Mouse (Mus musculus): ENCODE results near the gene Crocc2. TPM values are rescaled to one million over a fixed set of nuclear protein-coding genes. Genes with fewer than 3 reads are reported as not detected.

The Crocc2 gene
- polyA plus RNA-seq, 1 experiment from 2014 or later: 0.10 TPM

DNA sequence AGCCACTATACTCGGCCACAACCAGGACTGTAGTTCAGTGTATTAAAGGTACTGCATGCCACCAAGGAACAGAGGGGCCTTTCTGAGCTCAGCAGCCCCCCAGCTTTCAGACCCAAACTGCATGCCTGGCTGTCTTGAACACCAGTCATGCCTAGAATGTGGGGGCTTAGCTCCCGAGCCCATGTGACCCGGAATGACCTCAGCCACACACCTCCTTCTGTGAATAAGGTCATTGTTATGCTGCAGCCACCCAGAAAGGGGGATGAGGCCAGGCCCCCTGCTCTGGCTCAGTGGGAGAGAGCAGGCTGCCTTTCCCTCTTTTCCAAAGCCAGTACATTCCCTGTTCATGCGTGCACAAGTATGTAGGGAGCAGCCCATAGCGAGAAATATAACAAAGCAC lies 46.1 kb downstream of the Crocc2 start:
- no peak for DNase-seq (ENCODE audit: low spot score)

DNA sequence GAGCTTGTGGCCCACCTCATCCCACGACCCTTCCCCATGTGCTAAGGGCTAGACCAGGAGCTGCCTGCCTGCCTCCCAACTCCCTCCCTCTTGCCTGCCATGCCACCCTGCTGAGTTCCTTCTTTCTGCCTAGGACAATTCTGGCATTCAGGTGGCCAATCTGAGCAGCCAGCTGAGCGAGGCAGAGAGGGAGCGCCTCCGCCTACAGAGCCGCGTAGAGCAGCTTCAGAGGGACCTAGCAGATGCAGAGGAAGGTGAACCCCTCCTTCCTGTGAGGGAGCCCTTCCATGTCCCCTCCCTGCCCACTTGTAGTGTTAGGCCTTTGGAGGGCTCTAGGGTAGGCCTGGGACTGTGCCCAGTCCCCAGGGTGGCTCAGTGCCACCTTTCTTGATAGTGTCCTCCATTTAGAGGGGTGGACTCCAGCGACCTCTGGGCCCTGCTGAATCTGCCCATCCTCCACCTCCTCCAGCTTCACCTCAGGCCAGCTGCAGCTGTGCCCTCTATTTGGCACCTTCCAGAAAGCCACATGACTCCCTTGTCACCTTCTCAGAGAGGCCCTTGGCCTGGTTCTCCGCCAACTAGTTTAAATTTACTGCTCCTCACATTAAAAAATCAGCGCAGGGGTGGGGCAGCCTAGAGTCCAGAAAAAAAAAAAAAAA lies 48.4 kb downstream of the Crocc2 start:
- DNase-seq (ENCODE audit: low spot score): no peak

DNA sequence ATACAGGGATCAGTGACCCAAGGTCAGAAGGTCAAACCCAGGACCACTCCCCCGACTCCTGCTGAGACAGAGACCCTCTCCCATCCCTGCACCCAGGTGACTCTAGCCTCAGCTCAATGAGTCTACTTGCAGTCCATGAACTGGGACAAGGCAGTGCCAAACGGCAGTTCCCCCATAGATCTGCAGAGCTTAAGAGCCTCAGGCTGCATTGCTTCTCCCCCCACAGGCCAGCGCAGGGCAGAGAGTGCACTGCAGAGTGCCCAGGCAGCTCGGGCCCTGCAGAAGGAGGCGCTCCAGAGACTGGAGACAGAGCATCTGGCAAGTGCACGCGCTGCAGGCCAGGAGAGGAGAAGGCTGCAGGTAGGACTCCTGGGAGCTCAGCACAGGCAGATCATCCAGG lies 49.0 kb downstream of the Crocc2 start:
- DNase-seq (ENCODE audit: low spot score): no peak

DNA sequence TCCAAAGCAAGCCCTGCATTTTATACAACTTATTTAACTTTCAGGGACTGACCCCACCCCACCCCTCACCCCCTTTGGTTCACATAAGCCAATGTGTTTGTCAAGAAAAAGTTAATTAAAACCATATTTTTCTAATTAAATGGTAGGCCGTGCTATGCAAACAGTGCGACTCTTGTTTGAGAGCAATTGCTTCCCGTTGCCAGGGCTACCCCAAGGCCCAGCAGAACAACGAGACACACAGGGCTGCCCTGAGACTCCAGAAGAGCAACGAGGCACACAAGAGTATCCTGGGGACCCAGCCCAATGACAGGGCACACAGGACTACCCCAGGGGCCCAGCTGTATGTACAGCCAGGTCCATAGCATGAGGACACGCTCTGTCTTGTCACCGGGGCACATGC lies 52.3 kb downstream of the Crocc2 start:
- DNase-seq (ENCODE audit: low spot score): no peak

DNA sequence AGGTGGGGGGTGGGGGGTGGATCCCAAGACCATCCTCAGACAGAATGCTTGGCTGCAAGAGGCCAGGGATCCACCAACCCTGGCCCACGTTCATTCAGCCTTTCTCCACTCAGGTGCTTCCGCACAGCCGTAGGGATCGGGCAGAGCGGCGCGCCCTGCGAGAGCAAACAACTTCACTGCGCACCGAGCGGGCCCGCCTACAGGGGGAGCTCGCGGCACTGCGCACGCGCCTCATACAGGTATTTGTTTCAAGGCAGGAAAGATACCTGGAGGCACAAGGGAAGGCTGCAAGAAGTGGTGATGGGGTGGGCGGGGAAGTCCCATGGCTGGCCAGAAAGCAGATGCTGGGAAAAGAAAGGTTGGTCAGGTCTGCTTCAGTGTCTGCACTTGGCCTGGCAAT lies 55.4 kb downstream of the Crocc2 start:
- peak; percentile 35 for DNase-seq (ENCODE audit: low spot score)

DNA sequence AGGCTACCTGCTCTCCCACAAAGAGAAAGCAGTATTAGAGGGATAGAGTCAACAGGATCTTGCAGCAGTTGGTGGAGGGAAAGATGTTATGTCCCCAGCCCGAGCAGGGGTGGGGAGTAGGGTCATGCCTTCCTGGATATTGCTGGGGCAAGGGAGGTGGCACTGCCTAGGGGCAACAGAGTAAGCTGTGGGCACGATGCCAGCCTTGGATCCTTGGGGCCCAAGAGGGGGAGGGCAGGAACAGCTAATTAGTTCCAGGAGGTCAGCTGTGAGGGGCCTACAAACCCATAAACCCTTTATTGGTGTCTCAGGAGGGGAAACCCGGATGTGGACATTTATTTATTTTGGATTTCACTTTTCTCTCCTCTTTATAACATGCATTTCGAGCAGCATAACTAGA lies 56.7 kb downstream of the Crocc2 start:
- DNase-seq (ENCODE audit: low spot score): no peak

DNA sequence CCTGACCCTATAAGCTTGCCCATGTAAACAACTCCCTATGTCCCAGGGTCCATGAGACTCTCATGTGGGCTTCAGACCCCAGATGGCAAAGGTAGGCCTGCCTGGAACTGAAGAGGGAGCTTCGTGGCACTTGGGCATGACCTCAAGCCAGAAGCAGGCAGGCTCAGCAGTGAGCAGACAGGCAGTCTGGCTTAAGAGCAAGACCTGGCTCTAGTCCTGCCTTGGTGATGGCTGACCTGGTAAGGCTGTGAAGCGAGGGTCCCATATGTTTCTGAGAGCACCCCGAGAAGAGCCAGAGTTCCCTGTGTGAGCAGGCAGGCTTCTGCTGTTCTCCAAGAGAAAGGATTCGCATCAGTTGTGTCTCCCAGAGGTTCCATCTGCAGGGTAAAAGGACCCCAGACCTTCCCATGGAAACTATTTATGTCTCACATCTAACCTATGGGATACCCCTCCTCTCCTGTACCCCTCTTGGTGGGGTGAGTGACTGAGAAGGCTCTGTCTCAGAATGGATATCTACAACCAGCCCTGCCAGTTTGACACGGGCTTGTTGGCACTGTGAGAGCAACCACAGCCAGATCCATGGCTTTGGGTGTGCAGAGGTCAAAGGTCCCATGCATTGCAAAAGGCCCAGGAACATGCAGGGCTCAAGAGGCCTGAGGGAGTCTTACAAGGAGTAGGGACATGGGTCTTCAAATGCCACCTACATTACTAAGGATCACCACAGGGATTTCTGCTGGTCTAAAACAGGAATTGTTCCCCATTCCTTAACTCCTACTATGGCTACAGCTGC lies 57.4 kb downstream of the Crocc2 start:
- DNase-seq (ENCODE audit: low spot score): no peak

DNA sequence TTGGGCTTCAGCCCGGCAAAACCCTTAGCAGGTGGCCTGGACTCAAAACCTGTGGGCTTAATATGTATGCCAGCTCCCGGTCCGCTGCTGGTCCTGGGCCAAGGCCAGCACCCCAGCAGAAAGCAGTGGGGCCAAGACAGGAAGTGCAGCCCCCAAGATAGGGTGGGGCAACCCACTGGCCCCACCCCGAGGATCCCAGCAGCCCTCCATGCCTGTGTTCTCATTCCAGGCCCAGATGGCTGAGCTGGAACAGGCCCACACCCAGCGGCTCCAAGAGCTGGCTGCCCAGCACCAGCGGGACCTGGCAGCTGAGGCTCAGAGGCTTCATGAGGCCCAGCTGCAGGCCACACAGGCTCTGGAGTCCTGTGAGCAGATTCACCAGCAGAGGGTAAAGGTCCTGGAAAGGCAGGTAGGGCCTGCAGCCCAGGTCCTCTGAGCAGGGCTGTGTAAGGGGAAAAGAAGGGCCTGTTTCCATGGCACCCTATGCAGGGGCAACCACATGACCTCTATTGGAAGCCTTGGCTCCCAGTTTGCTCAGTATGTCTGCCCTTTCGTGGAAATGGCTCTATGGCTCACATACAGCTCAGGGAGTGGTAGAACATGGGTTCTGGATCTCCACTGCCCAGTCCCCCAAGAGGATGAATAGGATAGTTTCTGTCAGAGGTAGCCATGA lies 58.9 kb downstream of the Crocc2 start:
- DNase-seq (ENCODE audit: low spot score): no peak

DNA sequence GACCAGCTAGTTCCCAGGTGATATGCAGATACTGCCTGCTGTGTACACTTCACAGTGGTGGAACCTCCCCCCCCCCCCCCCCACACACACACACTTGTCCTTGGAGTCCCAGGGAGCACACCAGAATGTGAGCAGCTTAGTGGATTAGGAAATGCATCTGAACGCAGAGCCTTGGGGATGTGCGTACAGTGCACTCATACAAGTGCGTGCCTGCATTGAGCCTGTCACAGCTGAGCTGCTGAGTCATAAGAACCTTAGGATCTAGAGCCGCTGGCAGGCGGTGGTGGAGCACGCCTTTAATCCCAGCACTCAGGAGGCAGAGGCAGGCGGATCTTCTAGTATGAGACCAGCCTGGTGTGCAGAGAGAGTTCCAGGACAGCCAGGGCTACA lies 59.4 kb downstream of the Crocc2 start:
- no peak for DNase-seq (ENCODE audit: low spot score)

DNA sequence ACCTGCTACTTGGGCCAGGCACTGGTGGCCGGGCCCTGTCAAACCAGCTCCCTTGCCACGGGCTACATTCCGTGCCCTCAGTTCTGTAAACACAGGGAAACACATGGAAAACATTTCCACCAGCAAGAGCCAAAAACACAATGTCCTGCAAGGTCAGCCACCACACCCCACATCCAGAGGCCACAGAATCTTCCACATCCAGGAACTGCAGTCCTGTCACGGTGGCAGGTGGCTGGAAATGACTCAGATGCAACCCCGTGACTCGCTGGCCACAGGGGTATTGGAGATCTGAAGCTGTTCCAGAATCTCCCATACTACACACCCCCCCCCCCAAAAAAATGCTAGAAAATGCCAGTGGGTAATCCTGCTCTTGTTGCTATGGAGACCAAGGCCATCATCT lies 60.7 kb downstream of the Crocc2 start:
- no peak for DNase-seq (ENCODE audit: low spot score)

DNA sequence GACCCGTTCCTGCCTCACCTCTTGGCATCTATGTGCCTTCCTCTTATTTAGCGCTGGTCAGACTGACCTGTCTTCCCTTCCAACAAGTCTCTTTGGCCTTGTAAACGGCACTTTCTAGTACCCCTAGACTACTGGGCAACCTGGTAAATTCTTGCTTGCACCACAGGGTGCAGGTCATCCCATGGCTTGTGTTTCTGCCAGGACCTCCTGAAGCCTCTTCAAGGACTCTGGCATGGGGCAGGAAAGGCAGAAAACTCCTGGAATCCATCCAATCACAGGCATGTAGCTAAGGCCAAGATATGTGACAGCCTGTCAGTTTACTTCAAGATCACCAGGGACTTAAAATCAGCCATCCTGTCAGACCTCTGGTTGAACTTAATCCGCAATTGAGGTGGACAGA lies 61.1 kb downstream of the Crocc2 start:
- DNase-seq (ENCODE audit: low spot score): no peak

DNA sequence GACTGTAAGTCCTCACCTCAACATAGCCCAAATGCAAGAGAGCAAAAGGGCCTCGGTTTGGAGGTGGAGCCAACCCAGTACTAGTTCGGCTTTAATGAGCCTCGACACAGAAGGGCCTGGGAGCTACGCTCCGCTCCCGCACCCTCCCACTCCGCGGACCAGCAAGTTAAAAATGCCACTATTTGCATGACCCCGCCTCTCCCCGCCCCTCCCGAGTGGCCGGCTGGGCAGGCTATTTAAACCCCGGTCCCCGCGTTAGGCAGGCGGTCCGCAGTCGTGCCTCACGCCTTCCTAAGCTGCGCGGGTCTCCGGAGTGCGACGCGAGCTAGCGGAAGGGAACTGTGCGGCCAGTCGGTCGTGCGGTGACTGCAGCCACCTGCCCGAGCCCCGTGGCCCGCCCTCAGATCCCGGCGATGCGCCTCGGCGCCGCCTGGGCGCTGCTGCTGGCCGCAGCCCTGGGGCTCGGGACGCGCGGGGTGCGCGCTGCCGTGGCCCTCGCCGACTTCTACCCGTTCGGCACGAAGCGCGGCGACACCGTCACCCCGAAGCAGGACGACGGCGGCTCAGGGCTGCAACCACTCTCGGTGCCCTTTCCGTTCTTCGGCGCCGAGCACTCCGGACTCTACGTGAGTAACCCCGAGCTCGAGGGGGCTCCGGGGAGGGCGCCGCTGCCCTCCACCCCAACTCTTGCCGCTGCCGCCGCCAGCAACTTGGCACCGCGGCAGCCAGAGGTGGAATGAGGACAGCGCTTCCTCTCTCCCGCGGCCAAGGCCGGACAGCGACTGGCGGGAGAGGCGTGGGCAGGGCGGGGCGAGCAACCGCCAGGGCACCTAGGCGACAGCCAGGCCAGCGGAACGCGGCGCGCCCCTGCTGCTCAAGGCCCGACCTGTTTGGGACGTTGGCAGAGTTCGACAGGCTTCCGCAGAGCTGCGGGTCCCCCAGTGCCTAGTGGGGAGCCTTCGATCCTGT lies 67.3 kb downstream of the Crocc2 start, which contains the start of gene Sned1:
Sned1 (plus strand) TSS at position 266 of the 969 bp plus-strand sequence.
- DNase-seq (ENCODE audit: low spot score): no peak

DNA sequence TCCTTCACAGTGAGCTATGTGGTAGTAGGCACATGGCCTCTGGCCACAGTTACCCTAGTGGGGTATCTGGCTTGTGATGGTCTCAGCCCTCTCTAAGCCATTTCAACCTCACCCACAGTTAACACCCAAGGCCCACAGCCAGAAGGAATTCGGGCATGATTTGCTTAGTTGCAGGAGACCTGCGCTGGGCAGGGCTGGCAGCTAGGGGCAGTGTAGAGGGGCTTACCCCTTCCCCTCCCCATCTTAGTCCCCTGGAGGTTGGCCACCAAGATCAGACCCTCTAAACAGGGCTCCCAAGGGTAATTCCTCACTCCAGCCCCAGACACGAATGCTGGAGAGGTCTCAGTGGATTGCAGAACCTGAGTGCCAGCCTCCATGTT lies 68.0 kb downstream of the Crocc2 start:
- DNase-seq (ENCODE audit: low spot score): no peak

DNA sequence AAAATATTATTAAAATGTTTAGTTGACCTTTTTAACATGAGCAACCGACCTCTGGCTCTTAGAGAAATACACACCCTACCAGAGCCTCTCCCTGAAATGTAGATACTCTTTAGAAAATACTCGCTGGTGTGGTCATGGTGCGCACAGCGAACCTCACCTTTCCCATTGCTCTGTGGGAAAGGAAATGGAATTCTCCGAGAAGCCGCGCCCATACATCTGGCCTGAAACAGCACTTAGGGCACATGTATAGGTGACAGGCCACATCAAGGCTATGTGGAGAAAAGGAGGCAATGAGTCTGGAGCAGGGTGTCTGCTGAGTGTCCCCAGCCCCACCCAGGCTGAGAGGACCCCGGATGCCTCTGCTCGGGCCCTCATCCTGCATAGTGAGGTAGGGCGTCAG lies 69.2 kb downstream of the Crocc2 start:
- DNase-seq (ENCODE audit: low spot score): no peak

DNA sequence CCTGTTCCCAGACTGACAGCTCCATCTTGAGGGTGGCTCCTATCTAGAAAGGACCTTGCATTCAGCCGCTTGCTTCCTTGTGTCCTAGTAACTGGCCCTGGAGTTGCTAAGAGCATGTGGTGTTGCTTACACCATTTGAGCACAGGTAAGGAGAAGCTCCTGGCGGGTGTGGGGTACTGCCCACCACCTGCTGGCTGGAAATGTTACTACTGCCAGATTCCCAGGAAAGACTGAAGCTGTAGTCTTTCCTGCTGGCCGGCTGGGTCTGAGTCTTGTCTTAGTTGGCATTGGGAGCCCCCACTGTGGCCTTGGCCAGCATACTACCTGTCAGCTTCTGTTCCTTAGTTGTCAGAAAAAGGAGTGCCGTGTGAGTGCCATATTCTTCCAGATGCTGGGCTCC lies 69.7 kb downstream of the Crocc2 start:
- DNase-seq (ENCODE audit: low spot score): no peak

DNA sequence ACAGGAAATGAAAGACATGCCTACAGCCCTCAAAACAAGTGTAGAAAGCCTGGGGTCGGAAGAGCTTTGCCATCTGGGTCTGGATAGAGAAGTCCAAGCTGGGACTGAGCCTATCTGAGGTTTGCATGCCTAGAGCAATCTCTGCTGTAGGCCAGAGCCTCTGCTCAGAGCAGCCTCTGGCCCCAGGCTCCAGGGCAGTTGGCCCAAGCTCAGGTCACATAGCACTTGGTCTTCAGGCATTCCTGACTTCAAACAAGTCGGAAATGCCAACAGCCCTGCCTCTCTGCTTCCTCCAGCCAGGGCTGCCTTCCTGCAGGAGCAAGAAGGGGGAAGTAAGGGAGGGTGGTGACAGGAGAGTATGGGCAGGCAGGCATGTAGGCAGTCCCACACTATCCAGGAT lies 77.4 kb downstream of the Crocc2 start:
- DNase-seq (ENCODE audit: low spot score): no peak

DNA sequence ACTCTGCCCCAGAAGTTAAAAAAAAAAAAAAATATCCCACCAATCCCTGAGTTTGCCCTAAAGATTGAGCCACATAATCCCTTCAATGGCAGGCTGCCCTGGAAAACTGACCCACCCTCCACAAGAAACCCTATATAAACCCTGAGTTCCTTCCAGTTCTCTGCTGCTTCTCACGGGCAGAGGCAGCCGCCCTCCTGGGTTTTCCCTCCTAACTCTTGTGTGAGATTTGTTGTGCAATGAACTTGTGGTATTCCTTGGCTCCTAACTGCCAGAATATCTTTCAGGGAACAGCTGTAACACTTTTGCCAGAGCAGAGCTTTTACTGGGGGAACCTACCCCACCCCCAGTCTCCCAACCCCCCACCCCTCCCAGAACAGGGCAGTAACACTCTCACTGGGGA lies 84.1 kb downstream of the Crocc2 start:
- no peak for DNase-seq (ENCODE audit: low spot score)

DNA sequence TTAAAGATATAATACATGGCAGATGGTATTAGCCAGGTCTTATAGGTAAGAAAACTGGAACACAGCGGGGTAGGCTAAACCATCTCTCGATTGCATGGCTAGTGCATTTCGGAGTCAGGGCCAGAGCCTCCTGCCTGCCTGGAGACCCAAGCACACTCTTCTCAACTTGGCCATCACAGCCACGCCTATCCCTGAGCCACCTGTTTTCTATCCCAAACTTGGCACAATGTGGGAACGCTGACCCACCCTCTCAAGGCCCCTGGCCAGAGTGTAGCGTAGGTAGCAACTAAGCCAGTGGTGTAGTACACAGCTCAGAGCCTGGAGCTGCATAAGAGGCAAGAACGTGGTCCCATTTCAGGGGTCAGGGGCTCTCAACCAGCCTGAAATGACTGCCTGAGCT lies 87.2 kb downstream of the Crocc2 start:
- DNase-seq (ENCODE audit: low spot score): no peak

DNA sequence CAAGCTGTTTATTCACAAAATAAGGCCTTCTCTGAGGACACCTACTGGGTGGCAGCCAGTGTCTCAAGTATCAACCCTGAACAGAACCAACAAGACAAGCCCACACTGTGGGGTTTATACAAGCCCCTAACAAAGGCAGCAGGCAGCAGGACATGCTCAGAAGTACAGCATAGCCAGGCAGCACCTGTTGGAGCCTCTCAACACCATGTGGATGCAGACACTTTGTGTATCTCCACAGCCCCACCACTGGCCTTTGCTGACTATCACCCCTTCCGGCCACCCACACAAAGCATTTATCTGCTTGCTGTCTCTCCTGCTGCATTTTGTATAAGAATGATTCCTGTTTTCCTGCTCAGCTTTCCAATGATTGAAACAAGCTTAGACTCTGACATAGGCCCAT lies 89.0 kb downstream of the Crocc2 start:
- DNase-seq (ENCODE audit: low spot score): no peak

DNA sequence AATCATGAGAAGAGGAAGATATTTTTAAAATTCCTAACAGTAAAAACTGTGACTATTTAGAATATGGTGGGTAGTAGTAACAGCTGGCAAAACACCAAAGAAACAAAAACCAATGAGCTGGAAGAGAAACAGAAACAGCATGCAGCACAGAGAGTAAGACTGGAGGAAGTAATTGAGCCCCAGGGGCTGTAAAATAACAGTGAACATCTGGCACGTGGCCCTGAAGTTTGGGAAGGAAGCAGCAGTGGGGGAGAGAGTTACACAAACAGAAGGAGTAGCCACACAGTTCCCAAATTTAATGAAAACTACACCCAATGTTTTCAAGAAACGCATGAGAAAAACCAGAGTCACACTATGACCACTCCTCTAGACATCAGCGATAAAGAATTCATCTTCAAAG lies 98.7 kb downstream of the Crocc2 start:
- DNase-seq (ENCODE audit: low spot score): no peak

DNA sequence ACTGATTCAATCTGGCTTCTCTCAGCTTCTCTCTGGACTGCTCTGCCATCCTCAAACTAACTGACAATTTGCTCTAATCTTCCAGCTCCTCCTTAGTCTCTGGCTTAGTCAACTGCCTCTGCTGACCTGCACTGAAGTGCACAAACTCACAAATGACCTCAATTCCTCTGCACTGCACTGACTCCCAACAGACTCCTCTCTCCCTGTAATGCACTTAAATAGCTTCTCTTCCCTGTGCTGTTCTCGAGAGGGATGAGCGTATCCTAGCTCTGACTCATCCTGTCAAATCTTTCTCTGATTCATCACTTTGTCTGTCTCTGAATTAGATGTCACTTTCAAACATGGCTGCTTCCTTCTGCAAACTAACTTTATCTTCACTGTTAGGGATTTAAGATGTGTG lies 99.7 kb downstream of the Crocc2 start:
- no peak for DNase-seq (ENCODE audit: low spot score)
